Mouse (Mus musculus) adrenal gland, postnatal 14 days (tissue): Measurements from ENCODE around the gene Morc3. TPM values are rescaled to one million over a fixed set of nuclear protein-coding genes. Genes with fewer than 3 reads are reported as not detected.

Experiments used
- DNase-seq: peaks from one replicate; pipeline ENCODE4 v3.0.0; 2021; ENCODE audit warnings: mixed read lengths
- total RNA-seq: library from RNA; stranded (reverse); gene quantifications from 2 replicates; pipeline ENCODE4 v1.2.3, GENCODE M21; 2021

Gene Morc3
- total RNA-seq, 1 experiment from 2014 or later = 33.6 TPM

GRCm38 (mm10) chr16:93920673-93921072, 88.8 kb downstream of the Morc3 start:
- no peak for DNase-seq

- DNase-seq = no peak
Measured at GRCm38 (mm10) chr16:93922835-93923389, 91.0 kb downstream of the Morc3 start.

- DNase-seq = no peak
Measured at GRCm38 (mm10) chr16:93923788-93924187, 91.9 kb downstream of the Morc3 start.

Other genes starting within 250 kb of the Morc3 start
- 5.4 and 11.7 TPM in 2 replicates for gene Setd4, start 228.1 kb upstream of the Morc3 start, total RNA-seq
- 128 and 147 TPM in 2 replicates for gene Cbr1, start 226.3 kb upstream of the Morc3 start, total RNA-seq
- 7.4 and 8.0 TPM in 2 replicates for gene Gm5678, start 204.0 kb upstream of the Morc3 start, total RNA-seq
- gene Cbr3, start 148.9 kb upstream of the Morc3 start, total RNA-seq = 8.3 and 9.8 TPM in 2 replicates
- gene Dop1b, start 120.2 kb upstream of the Morc3 start, total RNA-seq = 24.1 and 24.5 TPM in 2 replicates
- gene Chaf1b, start 51.8 kb downstream of the Morc3 start, total RNA-seq = 9.3 and 11.1 TPM in 2 replicates
- gene Cldn14, start 176.7 kb downstream of the Morc3 start, total RNA-seq = 2.4 TPM in 1 of 2 replicates, not detected in the other